In the genomic region with DNA sequence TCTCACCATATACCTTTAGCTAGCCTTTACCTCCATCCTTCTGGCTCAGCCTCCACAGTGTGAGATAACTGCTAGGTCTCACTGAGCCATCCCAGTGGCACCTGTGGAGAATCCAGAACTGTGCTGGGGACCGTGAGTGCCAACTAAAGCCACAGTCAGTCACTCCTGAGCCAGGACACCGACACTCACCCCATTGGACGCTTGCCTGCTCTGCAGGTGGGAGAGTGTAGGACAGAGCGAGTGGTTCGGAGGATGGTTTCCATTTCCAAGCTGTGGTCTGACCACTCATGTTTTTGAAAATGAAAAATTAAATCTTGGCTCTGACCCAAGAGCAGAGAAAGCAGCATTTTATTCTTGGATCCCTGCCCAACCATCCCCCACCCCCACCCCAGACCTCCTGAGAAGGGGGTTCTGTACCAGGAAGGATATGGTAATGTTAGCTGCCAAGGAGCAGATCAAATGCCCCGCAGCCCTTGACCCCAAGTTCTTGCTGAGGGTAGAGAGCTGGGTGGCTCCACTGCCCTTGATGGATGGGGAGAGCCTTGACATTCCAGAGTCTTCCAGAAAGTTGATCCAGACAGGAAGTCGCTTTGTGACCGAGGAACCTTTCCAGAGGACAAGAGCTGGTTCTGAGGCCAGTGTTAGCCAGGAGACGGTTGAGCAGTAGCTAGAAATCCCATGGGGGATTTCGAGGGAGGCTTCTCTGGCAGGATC, we compare ENCODE assay signal across 13 mouse cellular contexts.
DNase-seq lines count a peak whose midpoint lies in the region; ATAC-seq lines count a peak whose summit lies in the region.
"Had no signal": no experiment of that assay in that cellular context is flagged by ENCODE, and none has a peak within 500 bp of the region (broad histone marks: within the 10 kb centered on the region; RNA-seq: fewer than 3 reads in every experiment).

No protein-coding gene starts in this region.

- peak; percentile 64; the same call in 1 of the 2 replicates for ATAC-seq in lung, embryonic 15.5 days (ENCODE audit: borderline replicate concordance, extremely low read depth, low FRiP score, low TSS enrichment)
- no peak for ATAC-seq in granulocyte monocyte progenitor cell, adult 5-6 weeks (replicated peaks; ENCODE audit: poor library complexity, severe bottlenecking)

- H3K27ac ChIP-seq in lung, embryonic 15.5 days: 0 out of 2 replicates have a peak overlapping the region, but pooled peaks have one; percentile 9
- H3K27ac ChIP-seq: forebrain, embryonic 12.5 days; limb, embryonic 15.5 days had no signal

- no peaks in the 10 kb centered on the region for H3K27me3 ChIP-seq in lung, embryonic 15.5 days
- H3K27me3 ChIP-seq: forebrain, embryonic 12.5 days; limb, embryonic 15.5 days had no signal

- no peak overlapping the region for H3K4me2 ChIP-seq in lung, embryonic 15.5 days
- H3K4me2 ChIP-seq: forebrain, embryonic 12.5 days; limb, embryonic 15.5 days had no signal

- H3K9ac ChIP-seq in lung, embryonic 15.5 days: no peak overlapping the region
- H3K9ac ChIP-seq: forebrain, embryonic 12.5 days; limb, embryonic 15.5 days had no signal

- DNase-seq in lung, postnatal 10 days: no peak
- peak; percentile 69 for DNase-seq in adrenal gland, postnatal 14 days
- peak; percentile 36 to 67 for DNase-seq in cerebellum, postnatal 14 days
- peak; percentile 13 to 58 for DNase-seq in kidney, postnatal 25 days
- no peak for DNase-seq in layer of hippocampus, postnatal 36 days
- DNase-seq in ovary, postnatal 36 days (ENCODE audit: low spot score): no peak
- DNase-seq: gastrocnemius, postnatal 25 days; heart, postnatal 14 days had no signal

- H3K9me3 ChIP-seq in lung, embryonic 15.5 days: no peaks in the 10 kb centered on the region
- H3K9me3 ChIP-seq: forebrain, embryonic 12.5 days; limb, embryonic 15.5 days; megakaryocyte, embryonic 14.5 days had no signal

- no peaks in the 10 kb centered on the region for H3K36me3 ChIP-seq in lung, embryonic 15.5 days
- H3K36me3 ChIP-seq: forebrain, embryonic 12.5 days; limb, embryonic 15.5 days had no signal

- H3K4me3 ChIP-seq in lung, embryonic 15.5 days: no peak overlapping the region
- H3K4me3 ChIP-seq: forebrain, embryonic 12.5 days; limb, embryonic 15.5 days; megakaryocyte, embryonic 14.5 days had no signal

- WGBS in lung, embryonic 15.5 days: 17% methylated on average over 10 of the region's 10 CpGs

- peaks cover 13% of the 10 kb centered on the region for H3K4me1 ChIP-seq in lung, embryonic 15.5 days
- H3K4me1 ChIP-seq: forebrain, embryonic 12.5 days; megakaryocyte, embryonic 14.5 days had no signal

Comparison
In these comparisons a context has a peak if more than half of its experiments do, and no peak if none do; other contexts are left out.
1. DNase-seq: peak in adrenal gland, postnatal 14 days (single experiment), cerebellum, postnatal 14 days (2 of 2) and kidney, postnatal 25 days (2 of 2); none in lung, postnatal 10 days (single experiment), layer of hippocampus, postnatal 36 days (0 of 2) and ovary, postnatal 36 days (single experiment).